Mouse (Mus musculus): ENCODE measurements around the gene Rbfox1.

Rbfox1 gene

DNA sequence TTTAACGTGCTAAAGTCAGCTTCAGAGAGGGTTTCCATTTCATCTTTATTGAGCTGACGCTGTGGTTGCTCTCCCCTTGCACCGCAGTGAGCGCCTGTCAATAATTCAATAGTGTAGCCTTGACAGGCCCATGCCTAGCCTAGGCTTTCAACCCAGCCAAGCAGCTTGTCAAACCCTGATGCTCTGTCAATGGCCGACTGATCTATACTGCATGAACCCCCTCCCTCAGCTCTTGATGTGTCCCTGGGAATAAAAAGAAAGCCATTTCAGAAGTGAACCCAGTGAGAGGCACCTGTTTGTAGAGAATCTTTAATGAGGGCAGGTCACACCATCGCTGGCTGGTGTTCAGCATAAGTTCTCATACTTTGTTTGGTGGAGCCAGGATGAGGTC is 1274.7 kb downstream of the Rbfox1 start:
- DNase-seq (ENCODE audit: extremely low read depth, insufficient read length, low spot score) = no peak

DNA sequence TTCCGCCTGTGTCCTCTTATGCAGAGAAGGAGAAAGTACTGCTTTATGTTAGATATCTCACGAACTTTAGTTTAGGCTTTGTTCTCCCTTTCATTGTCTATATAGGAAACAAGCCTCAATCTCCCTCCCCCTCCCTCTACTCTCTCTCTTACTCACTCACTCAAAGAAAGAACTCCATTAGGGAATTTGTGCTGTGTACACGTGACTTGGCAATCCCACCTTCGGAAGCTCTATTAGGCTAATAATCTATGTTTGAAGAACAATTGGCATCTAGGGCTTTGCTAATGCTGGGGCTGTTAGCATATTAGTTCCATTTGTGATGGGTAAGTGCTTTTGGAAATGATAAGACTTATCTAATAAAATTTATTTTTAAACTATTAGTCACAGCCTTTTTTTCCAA is 1277.0 kb downstream of the Rbfox1 start:
- no peak for DNase-seq (ENCODE audit: extremely low read depth, insufficient read length, low spot score)

DNA sequence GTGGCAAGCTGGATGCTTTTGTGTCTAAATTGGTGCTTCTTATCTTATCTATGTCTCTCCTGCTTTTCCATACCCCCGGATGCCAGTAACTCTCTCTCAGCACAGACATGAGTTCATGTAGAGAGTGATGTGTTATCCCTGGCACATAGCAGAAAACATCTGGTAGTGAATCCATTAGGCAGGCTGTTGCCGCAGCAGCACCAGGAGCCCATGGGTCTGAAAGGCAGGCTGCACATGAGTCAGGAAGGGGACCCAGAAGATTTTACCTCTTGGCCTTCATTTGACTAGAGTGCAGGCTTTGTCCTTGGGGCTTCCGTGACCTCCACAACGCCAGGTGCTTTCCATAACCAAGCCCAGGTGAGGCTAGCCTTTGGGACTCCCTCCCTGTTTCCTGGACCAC is 1278.5 kb downstream of the Rbfox1 start:
- DNase-seq (ENCODE audit: extremely low read depth, insufficient read length, low spot score) = no peak

- no peak for DNase-seq (ENCODE audit: extremely low read depth, insufficient read length, low spot score)
These were observed 1279.1 kb downstream of the Rbfox1 start for GRCm38 (mm10) chr16:7164153-7164737.

DNA sequence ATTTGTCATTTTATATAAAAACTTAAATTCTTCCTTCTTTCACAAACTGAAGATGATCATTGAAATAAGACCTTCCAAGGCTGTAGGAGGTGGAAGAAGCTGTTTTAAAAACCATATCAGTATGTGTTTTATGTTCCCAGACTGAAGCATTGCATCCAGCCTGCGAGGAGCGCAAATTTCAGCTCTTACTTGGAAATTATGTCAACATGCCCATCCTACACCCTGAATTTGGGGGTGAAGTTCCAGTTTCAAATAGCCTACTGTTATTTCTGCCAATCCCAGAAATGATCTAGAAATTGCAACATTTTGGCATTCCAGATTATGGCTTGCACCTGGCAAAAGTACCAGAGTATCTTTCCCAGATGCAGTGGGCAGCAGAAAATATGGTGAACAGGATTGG is 1290.8 kb downstream of the Rbfox1 start:
- DNase-seq (ENCODE audit: extremely low read depth, insufficient read length, low spot score) = no peak

GRCm38 (mm10) chr16:7187788-7188187 is 1302.6 kb downstream of the Rbfox1 start:
- no peak for DNase-seq (ENCODE audit: extremely low read depth, insufficient read length, low spot score)

DNA sequence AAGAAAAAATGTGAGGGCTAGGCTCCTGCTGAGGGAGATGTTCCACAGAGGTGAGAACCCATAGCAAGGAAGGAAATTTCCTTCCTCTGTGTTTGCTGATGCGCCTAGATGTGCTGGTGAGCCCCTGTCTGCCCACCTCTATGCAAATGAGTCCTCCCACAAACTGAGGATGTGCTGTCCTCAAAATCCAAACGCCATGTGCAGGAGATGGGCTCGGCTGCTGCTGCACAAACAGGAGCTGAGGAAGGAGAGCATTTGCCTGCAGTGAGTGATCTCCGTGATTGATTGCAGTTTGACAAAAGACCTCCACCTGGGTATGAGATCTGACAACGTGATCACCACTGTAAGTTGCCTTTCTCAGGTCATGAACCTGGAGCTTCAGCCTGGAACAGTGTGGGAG is 1308.4 kb downstream of the Rbfox1 start:
- DNase-seq (ENCODE audit: extremely low read depth, insufficient read length, low spot score) = no peak

- DNase-seq (ENCODE audit: extremely low read depth, insufficient read length, low spot score) = no peak
These were observed 1312.8 kb downstream of the Rbfox1 start for GRCm38 (mm10) chr16:7197953-7198352.

DNA sequence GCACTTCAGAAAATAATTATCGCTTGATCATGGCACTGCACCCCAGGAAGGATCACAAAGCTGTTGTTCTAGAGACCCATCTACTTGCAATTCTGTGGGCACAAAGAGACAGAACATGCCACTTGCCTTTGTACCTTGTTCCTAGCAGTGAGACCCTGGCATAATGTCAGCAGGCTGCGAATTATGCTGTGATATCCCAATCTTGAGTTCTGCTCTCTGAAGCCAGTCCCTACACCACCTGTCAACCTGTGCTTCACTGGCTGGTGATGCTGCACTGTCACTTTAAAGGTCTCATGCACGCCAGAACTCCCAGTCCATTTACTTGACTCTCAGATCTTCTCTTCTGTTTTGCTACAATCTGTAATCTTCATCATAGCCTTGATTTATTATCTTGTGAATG is 1315.1 kb downstream of the Rbfox1 start:
- DNase-seq (ENCODE audit: extremely low read depth, insufficient read length, low spot score) = no peak

- DNase-seq (ENCODE audit: extremely low read depth, insufficient read length, low spot score) = no peak
These were observed 1316.7 kb downstream of the Rbfox1 start for GRCm38 (mm10) chr16:7201816-7202215.

DNA sequence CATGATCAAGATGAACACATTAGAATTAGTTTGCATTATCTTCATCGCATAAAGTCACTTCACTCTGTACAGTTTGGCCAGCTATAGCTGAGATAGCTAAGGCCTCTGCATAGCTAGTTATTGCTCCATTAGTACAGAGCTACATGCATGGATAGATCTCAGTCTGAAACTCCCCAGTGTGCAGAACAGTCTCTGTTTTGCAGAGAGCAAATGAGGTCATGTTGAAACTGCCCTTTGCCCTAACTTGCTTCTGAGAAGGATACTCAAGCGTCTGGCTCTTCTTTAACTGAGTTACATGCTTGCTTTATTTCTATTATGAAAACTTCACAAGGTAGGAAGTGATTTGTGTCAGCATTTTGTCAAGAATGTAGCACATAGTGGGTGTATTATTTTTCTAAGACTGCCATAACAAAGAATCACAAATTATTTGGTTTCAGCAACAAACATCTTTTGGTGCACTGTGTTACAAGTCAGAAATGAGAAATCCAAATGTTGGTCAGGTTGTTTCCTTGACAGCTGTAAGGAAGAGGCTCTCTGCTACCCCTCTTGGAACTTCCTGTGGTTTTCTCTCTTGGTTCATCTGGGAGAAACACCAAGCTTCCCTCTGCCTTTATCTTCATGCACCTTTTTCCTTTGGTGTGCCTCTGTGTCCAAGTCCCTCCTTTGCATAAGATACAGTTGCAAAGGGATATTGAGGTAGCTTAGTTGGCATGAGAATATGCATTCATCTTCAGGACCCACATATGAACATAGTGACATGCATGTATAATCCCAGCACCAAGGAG is 1321.2 kb downstream of the Rbfox1 start:
- no peak for DNase-seq (ENCODE audit: extremely low read depth, insufficient read length, low spot score)

- DNase-seq (ENCODE audit: extremely low read depth, insufficient read length, low spot score) = no peak
These were observed 1322.4 kb downstream of the Rbfox1 start for GRCm38 (mm10) chr16:7207599-7207998.

DNA sequence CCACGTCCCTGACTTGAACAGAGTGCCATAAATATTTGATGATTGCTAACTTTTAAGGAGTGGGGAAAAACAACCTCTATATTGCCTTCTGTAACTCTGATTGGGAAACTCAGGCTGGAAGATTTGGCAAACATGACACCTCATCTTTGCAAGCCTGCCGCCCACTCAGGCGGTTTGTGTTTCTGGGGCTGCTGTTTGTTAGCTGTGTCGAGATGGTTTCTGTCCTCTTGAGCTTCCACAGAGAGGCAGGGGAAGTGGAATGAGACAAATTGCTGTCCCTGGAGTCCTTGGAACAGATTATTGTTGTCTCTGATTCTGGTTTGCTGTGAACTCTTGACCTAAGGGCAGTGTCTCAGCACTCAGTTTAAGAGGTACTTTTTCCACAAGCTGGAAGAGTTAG is 1327.6 kb downstream of the Rbfox1 start:
- DNase-seq (ENCODE audit: extremely low read depth, insufficient read length, low spot score) = no peak

- no peak for DNase-seq (ENCODE audit: extremely low read depth, insufficient read length, low spot score)
These were observed 1338.1 kb downstream of the Rbfox1 start for GRCm38 (mm10) chr16:7223265-7223664.

DNA sequence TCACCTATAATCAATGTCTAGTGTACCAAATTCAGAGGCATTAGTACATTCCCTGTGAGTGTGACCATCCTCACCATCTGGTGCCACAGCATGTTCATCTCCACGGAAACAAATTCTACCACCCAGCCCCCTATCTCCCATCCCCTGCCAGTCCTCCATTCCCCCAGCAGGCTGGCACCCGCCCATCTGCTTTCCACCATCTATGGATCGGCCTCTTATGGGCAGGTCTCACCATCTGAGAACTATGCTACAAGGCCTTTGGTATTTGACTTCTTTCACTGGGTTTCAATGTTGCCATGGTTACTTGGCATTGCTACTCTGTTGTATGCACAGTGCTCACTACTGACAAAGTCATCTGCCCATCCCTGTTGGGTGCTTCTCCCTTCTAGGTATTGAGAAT is 1340.8 kb downstream of the Rbfox1 start:
- DNase-seq (ENCODE audit: extremely low read depth, insufficient read length, low spot score) = no peak

DNA sequence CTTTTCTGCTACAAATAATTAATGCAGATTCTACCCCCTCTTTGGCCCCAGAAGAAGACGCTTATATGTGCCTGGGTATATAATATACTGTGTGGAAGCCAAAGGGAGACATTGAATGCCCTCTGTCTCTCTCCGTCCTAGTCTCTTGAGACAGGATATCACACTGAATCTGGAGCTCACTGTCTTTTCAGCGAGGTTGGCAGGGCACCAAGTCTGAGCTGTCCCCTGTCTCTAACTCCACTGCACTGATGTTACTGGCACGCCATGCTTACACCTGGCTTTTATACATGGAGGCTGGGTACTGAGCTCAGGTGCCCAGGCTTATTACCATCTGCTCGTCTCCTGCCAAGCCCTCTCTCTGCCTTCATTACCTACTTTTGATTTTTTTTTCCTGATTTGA is 1343.1 kb downstream of the Rbfox1 start:
- DNase-seq (ENCODE audit: extremely low read depth, insufficient read length, low spot score) = no peak

- DNase-seq (ENCODE audit: extremely low read depth, insufficient read length, low spot score) = no peak
These were observed 1344.1 kb downstream of the Rbfox1 start for GRCm38 (mm10) chr16:7229232-7229631.

GRCm38 (mm10) chr16:7241627-7242026 is 1356.5 kb downstream of the Rbfox1 start:
- no peak for DNase-seq (ENCODE audit: extremely low read depth, insufficient read length, low spot score)

GRCm38 (mm10) chr16:7242501-7242900 is 1357.3 kb downstream of the Rbfox1 start:
- DNase-seq (ENCODE audit: extremely low read depth, insufficient read length, low spot score) = no peak

DNA sequence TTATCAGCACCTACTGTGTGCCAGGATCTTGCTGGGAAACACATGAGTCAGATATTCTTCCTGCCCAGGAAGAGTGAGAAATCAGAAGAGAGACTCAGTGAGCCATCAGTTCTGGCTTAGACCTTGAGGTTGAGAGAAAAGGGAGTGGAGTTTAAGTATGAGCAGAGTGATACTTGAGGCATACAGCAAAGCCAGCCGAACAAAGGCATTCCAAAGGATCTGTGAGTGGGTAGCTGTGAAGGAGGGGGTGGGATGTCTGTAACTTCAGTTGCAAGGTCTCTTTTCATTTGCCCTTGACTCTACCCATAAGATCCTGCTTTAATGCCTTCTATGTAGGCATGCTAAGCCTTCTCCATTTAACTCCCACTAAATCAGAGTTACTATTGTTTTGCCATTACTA is 1359.2 kb downstream of the Rbfox1 start:
- DNase-seq (ENCODE audit: extremely low read depth, insufficient read length, low spot score) = no peak

GRCm38 (mm10) chr16:7251696-7252095 is 1366.5 kb downstream of the Rbfox1 start:
- no peak for DNase-seq (ENCODE audit: extremely low read depth, insufficient read length, low spot score)

DNA sequence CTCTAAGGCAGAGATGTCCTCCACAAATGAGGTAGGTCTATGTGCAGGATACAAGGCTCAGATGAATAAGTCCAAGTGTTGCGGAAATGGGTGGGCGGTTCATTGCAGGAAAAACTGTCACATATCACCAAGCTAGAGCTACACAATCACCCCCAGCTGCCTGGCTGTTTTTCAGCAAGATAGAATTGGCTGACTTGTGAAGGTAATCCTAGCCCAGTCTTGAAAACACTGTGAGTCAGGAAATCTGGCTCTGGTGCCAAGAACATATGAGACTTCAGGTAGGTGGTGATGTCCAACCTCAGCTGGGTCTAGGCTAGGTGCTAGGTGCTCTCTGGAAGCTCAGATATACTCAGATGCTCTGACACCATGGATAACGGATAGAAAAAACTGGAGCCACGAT is 1372.2 kb downstream of the Rbfox1 start:
- no peak for DNase-seq (ENCODE audit: extremely low read depth, insufficient read length, low spot score)

DNA sequence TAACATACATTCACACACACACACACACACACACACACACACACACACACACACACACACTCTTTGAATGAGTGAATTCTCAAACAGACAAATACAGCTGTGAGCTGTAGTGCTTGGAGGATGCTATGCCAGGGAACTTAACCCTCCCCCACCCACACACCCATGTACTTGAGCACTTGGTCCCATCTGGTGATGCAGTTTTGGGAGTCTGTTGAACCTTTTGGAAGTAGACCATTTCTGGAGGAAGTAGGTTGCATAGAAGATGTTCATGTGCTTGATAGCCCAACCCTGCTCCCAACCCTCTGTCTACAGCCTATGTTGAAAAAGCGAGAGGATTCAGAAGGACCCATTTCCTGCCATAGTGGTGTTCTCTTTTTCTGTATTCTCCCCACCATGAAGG is 1378.1 kb downstream of the Rbfox1 start:
- DNase-seq (ENCODE audit: extremely low read depth, insufficient read length, low spot score) = no peak
